Mouse (Mus musculus) monocyte, adult 2 months (primary cell): ENCODE data around the gene Tmem30c.

Source experiments
- DNase-seq, 2 experiments: peaks; one replicate each; pipeline ENCODE4 v3.0.0; 2022; ENCODE audit warnings: low spot score in 2 of 2, low read depth in 1 of 2

The Tmem30c gene

DNA sequence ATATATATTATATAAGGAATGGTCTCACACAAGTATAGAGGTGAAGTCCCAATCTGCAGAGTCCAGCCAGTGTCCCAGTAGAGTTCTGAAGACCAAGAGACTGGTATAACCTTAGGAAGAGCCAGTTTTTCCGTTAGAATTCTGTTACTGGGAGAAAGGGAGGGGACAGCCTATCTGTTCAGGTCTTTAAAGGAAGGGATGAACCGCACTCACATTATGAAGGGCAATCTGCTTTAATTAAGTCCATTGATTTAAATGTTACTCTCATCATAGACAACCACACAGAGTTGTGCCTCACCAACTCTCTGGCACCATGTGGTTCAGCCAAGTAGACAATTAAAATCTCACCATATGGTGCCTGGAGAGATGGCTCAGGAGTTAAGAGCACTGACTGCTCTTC is at the start of gene Tmem30c:
TSS of gene Tmem30c (minus strand) at position 101 of the 400 bp plus-strand sequence.
- no peak for DNase-seq

DNA sequence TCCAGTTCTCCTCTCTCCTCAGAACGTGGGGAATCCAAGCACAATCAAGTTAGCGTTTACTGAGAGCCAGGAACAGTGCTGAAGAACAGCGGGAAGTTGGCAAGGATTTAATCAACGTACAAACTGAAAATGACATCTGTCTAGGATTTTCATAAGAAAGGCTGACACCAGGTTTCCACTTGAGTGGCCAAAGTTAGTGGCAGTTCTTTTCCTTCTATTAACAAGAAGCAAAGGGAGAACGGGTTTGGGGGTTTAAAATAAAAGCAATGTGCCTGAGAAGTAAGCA is 47.9 kb upstream of the Tmem30c start:
- DNase-seq = no peak

DNA sequence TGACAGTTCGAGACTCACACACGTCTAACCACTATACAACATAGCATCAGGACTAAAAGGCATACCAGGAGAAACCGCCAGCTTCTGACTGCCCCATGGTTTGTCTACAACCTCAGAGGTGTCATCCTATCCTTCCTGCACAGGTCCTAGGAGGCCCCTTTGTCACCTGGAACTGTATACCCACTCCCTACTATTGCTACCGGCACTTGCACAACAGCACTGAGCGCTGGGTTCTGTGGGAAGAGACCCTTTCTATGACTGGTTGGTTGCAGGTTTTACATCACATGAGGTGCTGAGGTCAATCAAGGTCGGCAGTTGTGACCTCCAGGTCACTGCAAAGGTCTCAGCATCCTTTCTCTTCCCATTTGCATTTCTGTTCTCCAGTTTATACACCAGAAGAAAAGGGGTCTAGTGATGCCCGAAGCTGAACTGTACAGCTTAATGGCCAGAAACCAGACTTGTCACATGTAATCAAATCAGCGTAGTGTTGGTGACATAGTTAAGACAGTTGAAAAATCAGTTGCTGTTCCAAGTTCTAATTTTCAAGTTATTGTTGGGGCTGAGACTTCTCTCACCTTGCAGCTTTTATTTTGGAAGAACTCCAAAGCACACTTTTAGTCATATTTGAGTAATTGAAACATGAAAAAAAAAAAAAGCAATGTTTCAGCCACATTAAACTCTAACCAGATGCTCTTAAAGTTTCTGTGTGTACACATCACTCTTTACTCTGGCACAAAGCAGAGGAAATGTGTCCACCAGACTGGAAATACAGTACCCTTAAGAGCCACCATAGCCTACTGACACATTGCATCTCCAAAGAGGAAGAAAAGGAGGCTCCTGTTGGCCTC is 47.3 kb upstream of the Tmem30c start:
- DNase-seq = no peak

DNA sequence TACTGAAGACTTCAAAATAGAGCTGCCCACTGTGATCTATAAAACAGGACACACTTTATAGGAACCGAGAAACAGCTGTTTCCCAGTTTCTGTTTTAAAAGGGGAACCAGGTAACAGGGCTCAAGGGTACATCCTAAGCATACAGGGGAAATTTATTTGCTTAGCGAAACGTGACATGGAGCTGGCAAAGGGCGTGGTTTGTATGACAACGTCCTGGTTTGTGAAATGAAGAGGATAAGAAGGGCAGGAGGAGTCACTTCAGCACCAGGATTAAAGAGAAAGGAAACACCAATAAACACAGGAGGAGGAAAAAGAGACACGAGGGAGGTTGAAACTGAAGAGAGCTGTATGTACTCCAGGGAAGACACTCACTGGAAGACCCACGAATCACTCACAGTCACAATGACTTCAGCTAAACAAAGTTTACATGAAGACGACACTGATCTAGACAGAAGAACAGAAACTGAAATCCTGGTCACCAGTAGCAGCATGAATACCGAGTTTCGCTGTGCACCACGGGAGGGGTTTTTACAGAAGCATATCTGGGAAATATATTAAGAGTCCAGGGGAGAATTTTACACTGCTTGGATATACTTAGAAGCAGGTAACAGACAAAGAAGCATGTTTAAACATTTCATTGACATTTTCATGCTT is 44.2 kb upstream of the Tmem30c start:
- peak; percentile 67 to 78 for DNase-seq

DNA sequence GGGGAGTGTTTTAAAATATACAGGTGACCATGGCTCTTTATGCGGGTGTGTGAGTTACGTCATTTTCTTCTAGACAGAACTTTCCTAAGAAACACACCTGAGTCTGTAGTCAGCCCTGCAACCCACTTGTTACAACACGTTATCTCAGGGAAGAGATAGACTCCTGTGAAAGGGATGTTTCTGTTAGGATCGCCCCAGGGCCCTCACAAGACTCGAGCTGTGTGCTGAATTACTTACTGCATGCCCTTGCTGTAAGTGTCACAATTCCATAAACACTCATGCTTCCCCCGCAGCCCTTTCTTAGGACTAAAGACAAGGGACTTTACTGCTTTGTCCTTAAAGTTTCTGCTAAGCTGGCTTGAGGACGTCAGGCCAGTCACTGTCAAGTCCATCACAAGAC is 39.6 kb upstream of the Tmem30c start:
- DNase-seq = no peak

DNA sequence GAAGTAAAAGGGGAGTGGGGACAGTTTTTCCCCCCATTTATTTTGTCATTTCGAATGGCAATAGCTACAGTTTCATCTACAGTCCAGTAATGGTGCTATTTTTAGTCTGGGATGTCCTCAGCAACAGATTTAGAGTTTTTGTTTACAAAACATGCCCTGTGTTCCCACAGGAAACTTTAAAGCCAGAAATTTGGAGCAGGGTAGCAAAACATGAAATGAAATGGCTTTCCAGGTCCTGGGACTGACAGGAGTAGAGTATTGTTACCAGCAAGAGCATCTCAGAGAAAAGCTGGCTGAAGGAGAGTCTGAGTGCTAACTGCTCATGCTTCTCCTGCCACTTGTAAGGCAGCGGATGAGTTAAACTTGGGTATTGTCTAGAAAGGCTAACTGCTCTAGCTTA is 37.4 kb upstream of the Tmem30c start:
- no peak for DNase-seq

DNA sequence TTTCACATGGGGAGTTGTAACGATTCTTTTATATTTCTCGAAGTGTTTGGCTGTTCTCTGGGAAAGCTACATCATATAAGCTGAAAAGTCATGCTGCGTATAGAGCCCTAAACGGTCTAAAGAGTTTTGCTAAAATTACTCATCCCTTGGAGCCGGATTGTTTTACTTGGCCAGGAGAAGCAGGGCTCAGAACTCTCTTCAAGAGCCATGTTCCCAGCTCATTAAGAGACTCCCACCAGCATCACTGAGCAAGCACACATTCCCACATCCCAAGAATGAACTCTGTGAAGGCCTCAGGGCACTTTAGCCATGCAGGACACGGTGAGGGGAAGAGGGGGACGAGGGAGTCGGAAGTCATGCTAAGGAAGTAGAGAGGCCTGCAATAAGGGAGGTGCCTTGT is 36.4 kb upstream of the Tmem30c start:
- DNase-seq = no peak

DNA sequence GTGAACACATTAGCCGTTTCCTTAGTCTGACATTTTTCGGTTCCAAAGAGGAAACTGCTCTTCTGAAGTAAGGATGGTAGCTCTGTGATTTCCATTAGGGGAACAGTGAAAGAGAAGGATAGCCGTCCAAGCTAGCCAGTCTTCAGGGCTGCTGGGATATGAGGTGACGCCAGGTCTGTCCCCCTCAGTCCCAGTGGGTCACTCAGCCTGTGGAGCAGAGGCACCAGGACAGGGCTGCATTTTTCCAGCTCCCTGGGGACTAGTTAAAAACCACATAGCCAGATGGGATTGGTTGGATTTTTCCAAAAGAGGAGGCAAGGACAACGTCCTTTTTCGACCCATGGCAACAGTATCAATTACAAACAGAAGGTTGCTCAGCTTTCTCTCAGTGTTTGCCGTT is 34.3 kb upstream of the Tmem30c start:
- no peak for DNase-seq

DNA sequence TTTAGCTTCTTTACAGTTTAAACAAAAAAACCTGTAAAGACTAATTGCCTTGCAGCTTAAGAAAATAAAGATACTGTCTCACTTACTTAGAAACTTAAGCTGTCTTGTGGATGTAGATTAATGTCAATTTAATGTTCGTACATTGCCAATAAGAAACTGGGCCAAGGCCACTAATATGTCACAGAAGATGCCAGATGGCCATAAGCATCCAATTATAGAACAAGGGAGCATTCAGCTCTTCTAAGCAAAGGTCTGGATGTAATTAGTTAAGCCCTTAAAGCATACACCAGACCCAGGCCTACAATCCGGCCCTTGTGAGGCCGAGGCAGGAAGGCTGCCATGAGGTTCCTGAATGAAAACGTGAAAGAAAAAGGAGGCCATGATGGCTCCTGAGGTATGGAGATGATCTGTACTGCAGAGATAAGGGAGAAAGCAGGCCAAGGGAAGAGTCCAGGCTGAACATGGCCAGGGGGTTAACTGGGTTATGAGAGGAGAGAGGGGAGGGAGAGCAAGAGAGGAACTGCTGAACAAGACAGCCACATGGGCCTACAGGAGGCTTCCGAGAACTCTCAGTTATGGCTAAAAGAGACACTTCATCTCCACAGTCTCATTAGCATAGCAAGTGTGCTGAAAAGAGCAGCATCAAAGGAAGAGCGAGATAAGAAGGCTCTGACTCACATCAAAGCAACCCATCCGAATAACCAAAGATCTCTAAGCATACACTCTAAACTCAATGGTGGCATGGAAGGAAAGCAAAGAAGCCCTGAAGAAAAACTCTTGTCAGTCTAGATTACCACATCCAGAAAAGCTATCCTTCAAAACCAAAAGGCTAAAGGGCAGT is 26.8 kb upstream of the Tmem30c start:
- no peak for DNase-seq

DNA sequence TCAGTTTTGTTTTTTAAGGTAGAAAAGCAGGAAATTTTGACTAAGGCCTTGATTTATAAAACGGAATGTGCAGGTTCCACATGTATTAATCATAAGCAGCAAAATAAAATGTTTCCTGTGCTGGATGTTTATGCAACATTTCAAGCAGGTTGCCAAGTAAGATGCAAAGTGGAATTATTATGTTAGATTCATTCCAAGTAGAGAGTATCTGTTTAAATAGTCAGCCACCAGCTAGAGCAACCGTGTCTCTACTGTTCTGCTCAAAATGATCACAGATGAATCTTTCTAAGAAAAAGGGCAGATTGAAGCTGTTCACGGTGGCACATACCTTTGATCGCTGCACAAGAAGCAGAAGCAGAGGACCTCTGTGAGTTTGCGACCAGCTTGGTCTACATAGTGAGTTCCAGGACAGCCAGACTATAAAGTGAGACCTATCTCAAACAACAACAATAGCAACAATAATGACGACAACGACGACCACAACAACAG is 26.0 kb upstream of the Tmem30c start:
- no peak for DNase-seq

DNA sequence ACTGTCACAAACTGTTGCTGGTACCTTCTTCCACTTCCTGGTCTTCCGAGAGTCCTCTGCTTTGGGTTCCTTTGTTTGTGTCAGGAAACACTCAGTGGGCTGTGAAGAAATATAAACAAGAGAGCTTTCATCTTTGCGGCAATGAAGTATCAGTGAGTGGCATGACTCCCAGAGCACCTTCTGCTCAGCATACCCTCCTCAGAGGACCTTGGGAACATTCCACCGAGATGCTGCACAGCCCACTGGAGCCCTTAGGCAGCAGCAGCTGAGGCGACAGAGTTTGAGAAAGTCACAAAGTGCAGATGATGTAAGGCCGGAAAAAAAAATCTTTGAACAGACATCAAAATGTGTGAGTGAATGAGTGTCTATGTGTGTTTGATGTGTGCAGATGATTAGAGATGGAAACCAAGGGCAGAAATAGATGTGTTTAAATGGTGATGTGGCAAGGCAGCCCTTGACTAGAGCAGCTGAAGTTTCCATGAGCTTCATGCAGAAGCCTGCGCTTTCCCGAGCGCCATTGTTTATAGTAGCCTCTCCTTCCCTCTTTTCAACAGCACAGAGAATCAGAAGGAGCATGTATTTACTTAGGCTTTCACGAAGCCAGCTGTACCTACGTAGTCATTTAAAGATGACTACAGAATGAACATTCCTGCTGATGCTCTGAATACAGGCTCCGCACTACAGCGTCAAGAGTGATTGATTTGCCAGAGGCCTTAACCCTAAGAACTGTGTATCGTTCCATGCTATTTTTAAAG is 25.4 kb upstream of the Tmem30c start:
- no peak for DNase-seq

DNA sequence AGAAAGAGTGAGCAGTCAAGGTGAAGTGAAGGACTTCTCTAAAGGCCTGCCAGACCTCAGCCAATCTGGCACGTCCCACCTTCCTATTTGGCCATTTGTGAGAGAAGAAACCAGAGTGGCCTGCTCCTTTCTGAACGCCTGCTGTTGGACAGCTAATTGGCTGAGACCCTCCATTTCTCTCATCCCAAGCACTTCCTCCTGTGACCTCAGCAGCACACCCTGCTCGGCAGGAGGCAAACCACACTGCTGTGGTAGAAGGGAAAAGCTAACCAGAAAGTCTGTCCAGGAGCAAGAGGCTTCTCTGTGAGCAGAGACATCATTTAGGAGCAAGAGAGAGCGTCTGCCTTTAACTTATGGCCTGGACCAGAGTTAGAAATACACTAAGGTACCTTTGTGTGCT is 24.5 kb upstream of the Tmem30c start:
- DNase-seq = no peak

DNA sequence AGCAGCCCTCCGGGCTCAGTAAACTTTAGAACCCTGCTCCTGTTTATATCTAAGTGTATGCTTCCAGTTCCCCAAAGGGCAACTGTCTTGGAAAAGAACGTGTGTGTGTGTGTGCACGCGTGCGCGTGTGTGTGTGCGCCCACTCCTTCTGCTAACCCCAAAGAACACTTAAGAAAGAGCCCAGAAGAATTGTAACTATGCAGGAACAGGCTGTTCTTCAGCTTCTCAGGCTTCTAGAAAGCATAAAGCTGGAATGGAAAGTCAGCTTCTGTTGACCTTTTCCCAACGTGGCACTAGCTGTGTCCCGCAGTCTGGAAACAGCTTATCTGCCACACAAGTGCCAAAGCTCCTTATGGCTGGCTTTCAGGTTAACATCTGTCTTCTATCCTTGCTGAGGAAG is 22.4 kb upstream of the Tmem30c start:
- DNase-seq = no peak

DNA sequence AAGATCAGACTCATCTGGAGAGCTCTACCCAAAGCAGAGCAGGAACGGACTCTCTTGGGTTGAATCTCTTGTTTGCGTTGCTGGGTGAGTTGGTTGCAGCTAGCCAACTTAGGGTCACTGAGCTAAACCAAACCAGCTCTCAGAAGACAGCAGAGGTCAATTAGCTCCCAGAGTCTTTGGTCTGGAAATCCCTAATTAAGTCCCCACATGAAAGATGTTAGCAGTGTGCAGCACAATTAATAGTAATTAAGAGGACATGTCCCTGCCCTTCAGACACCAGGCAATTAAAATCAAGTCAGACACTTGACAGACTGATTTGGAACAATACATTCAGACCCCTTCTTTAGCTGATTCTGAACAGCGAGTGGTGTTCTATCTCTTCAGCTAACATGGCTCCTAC is 21.6 kb upstream of the Tmem30c start:
- DNase-seq = no peak

DNA sequence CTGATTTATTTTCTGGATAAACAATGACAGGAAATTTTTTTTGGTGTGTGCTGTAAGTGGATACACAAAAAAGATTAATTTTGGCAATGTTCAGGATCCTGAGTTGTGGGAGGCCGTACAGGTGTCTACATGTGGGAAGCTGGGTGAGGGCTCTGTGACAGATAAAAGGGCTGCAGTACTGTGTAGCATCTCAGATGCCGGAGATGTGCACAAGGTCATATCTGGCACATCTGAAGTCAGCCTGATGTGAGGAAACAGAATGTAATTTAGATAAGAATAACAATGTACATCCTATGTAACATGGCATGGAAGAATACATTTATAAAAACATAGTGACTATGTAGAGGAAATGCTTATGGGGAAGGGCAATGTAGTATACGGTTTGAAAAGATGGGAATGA is 20.8 kb upstream of the Tmem30c start:
- DNase-seq = no peak

DNA sequence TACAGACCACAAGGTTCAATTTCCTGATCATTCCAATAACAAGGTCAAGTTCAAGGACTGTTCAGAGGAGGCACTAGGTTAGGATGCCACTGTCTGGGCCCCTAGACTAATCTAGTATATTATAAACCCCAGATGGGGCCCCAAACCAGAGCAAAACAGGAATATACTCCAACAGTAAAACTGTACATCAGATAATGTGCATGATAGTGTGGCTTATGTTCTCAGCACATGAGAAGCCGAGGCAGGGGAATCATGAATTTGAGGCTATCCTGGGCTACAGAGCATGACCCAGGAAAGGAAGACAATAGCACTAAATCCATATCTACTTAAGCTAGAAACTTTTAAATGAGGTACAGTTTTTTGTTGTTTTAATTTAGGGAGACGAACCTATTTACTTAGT is 19.5 kb upstream of the Tmem30c start:
- no peak for DNase-seq

DNA sequence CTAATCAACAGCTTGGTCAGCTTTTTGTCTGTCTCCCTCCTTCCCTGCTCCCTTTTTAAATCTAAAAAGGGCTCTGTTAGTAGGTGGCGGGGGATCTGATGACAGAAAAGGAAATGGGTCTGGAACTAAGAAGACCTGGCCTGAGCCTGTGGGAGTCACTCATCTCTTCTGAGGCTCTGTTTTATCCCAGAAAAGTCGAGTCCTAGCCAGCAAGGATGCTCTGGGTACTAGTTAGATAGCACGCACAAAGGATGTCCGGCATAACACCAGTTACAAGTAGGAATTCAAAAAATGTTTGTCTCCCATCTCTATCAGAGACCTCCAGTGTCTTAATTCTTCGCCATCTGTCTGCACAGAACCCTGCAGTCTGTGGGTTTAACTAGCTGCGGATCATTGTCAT is 12.8 kb upstream of the Tmem30c start:
- no peak for DNase-seq

DNA sequence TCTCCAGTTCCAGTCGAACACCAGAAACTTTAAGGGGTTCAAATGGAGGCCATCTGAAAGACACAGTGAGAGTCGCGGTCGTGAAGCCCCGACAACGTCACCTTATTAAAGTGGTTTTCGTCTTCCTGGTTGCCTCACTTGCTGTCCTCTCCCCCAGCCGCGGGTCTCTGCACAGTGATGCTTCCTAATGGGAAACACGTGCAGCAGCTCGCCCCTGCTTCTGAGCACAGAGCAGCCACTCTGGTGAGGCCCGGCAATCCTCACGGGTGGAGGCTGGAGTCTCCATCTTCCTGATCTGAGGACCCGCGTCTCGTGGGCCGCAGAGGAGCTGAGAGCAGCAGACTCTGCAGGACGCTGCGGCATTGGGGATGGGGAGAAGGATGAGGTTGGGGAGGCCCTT is 11.1 kb upstream of the Tmem30c start:
- no peak for DNase-seq

DNA sequence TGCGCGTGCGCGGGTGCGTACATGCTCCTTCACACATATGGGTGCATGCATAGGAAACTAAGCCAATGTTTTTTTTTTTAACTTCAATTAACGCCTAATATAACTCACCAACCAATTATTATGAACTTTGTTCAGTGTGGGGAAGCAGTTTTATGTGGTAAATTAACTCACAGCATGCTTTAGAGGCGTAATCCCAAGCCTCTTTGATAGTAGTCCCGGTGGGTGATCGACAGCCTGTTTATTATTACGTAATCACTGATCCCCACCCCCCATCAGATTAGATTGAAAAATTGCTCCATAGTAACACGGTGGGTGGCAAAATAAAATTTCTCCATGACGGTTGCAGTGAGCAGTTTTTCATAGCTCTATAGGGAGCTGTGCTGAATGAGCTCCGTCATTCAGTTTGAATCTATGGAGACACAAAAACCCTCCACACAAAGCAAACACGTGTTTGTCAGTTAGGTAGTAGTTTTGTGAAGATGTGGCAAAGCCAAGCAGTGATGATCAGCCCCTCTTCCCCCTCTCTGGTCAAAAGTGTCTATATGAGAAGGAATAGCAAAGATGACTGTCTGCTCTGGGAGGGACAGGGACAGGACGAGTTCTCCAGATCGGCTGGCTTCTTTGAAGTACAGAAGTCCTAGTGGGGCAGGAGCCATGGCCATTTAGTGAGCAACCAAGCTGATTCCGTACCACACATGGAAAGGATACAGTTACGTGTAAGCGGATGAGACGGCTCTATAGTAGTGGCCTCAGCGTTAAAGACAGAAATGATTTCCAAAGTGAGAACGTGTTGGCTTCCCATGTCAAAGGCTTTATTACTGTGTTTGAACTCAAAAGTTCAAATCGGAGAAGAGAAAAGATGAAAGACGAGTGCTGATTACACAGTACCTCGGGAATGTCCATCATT is 10.4 kb upstream of the Tmem30c start:
- no peak for DNase-seq

DNA sequence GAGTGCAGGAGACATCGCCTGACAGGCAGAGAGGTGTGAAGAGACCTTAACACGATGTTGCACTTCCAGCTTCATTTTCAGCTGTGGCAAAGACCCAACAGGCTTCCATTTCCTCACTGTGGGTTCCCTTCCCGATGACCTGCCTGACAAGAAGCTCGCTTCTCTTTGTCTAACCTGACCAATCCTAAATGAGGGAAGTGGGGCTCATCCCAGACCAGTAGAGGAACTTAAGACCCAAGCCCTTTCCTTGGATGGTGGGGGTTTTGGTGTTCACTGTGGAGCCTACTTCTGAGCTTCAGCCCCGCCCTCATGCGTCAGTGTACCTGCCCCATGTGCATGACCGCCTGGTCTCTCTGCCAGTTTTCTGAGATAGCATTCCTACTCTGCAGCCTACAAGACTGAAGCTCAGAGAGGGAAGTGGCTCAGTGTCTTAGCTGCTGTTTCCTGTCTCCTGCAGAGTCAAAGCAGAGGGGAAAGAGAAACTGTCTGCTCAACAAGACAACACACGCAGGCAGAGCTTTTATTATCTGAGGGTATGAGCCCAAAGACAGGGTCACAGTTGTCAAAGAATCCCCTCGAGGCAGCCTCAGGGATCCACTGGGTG is 8.9 kb upstream of the Tmem30c start:
- no peak for DNase-seq
